Mouse (Mus musculus): ENCODE results near the gene Samd15.
"Not testable (repeated sequence)": the region's sequence is repeated elsewhere in the genome, so short reads cannot be mapped to it uniquely, and the experiment has no call there.

The Samd15 gene

GRCm38 (mm10) chr12:87199206-87199972 lies at the start of gene Samd15:
TSS of gene Samd15 (plus strand) at chr12:87199723.
- DNase-seq (ENCODE audit: low read depth, low spot score) = no peak

- DNase-seq (ENCODE audit: low read depth, low spot score) = not testable (repeated sequence)
Observed at GRCm38 (mm10) chr12:87154448-87154847, 45.1 kb upstream of the Samd15 start.

- no peak for DNase-seq (ENCODE audit: low read depth, low spot score)
Observed at GRCm38 (mm10) chr12:87157361-87157760, 42.2 kb upstream of the Samd15 start.

- DNase-seq (ENCODE audit: low read depth, low spot score) = no peak
Observed at GRCm38 (mm10) chr12:87158099-87158498, 41.4 kb upstream of the Samd15 start.

- no peak for DNase-seq (ENCODE audit: low read depth, low spot score)
Observed at GRCm38 (mm10) chr12:87160310-87160709, 39.2 kb upstream of the Samd15 start.

GRCm38 (mm10) chr12:87160815-87161214 lies 38.7 kb upstream of the Samd15 start:
- DNase-seq (ENCODE audit: low read depth, low spot score) = no peak

GRCm38 (mm10) chr12:87175194-87175946 lies 24.2 kb upstream of the Samd15 start:
- peak; percentile 54 for DNase-seq (ENCODE audit: low read depth, low spot score)

- no peak for DNase-seq (ENCODE audit: low read depth, low spot score)
Observed at GRCm38 (mm10) chr12:87177631-87178030, 21.9 kb upstream of the Samd15 start.

- no peak for DNase-seq (ENCODE audit: low read depth, low spot score)
Observed at GRCm38 (mm10) chr12:87193008-87193407, 6.5 kb upstream of the Samd15 start.

GRCm38 (mm10) chr12:87195069-87195468 lies 4.5 kb upstream of the Samd15 start:
- no peak for DNase-seq (ENCODE audit: low read depth, low spot score)

- DNase-seq (ENCODE audit: low read depth, low spot score) = no peak
Observed at GRCm38 (mm10) chr12:87196310-87196709, 3.2 kb upstream of the Samd15 start.

- DNase-seq (ENCODE audit: low read depth, low spot score) = no peak
Observed at GRCm38 (mm10) chr12:87198792-87199191, 731 bp upstream of the Samd15 start.

GRCm38 (mm10) chr12:87199973-87200586 lies 557 bp downstream of the Samd15 start, which contains the start of gene Tmed8:
TSS of gene Tmed8 (minus strand) at chr12:87200454.
- peak; percentile 70 for DNase-seq (ENCODE audit: low read depth, low spot score)

GRCm38 (mm10) chr12:87201694-87202093 lies 2.2 kb downstream of the Samd15 start:
- no peak for DNase-seq (ENCODE audit: low read depth, low spot score)

- not testable (repeated sequence) for DNase-seq (ENCODE audit: low read depth, low spot score)
Observed at GRCm38 (mm10) chr12:87205789-87206188, 6.3 kb downstream of the Samd15 start.

- no peak for DNase-seq (ENCODE audit: low read depth, low spot score)
Observed at GRCm38 (mm10) chr12:87212844-87213606, 13.5 kb downstream of the Samd15 start.

GRCm38 (mm10) chr12:87216053-87216452 lies 16.5 kb downstream of the Samd15 start:
- DNase-seq (ENCODE audit: low read depth, low spot score) = no peak

- DNase-seq (ENCODE audit: low read depth, low spot score) = no peak
Observed at GRCm38 (mm10) chr12:87217596-87217995, 18.1 kb downstream of the Samd15 start.

- DNase-seq (ENCODE audit: low read depth, low spot score) = no peak
Observed at GRCm38 (mm10) chr12:87219362-87219761, 19.8 kb downstream of the Samd15 start.

- DNase-seq (ENCODE audit: low read depth, low spot score) = no peak
Observed at GRCm38 (mm10) chr12:87224950-87225349, 25.4 kb downstream of the Samd15 start.

GRCm38 (mm10) chr12:87226801-87227200 lies 27.3 kb downstream of the Samd15 start:
- DNase-seq (ENCODE audit: low read depth, low spot score) = no peak

- no peak for DNase-seq (ENCODE audit: low read depth, low spot score)
Observed at GRCm38 (mm10) chr12:87229633-87230032, 30.1 kb downstream of the Samd15 start.

Data from forelimb bud, embryonic 11.5 days (tissue).